Mouse (Mus musculus): ENCODE measurements at regions not wholly inside any gene's neighbourhood (a gene's known extent, or its start where the extent isn't known, plus 50 kb on each side); places are given as distances from the start of the nearest gene placed in this dataset.

DNA sequence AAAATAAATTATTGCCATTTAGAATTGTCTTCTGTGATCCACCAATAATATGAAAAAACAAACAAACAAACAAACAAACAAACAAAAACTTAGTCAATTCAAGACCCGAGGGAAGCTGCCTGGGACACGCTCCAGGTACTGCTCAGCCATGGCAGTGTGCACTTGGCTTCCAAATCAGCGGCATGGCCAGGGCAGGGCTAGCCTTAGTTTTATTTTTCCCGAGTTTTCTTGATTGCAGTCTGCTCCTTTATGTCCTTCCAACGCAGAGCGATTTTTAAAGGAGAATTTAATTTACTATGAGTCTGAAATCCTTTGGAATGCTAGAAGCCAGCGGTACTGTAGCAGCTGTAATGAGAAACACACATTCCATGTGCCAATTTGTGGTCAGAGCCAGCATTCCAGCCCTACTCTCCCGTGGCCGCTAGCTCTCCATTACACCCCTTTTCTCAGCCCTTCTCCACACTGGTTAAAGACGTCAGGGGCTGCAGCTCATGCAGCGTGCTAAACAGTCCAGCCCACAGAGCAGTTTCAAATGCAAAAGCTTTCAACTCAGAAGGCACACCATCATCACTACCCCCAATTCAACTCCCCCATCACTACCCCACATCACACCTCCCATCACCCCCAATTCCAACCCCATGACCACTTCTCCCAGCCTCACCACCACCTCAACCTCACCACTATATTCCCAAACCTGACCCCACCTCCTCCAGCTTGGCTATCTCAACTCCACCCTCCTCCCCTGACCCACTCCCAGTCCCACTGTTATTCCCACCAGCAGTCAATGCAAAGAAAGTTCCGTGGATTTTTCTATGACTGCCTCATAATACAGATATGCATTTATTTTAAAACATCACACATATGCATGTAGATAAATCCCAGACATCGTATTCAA is 187.9 kb upstream of the Gas1 start:
- DNase-seq (ENCODE audit: low read depth) = no peak

DNA sequence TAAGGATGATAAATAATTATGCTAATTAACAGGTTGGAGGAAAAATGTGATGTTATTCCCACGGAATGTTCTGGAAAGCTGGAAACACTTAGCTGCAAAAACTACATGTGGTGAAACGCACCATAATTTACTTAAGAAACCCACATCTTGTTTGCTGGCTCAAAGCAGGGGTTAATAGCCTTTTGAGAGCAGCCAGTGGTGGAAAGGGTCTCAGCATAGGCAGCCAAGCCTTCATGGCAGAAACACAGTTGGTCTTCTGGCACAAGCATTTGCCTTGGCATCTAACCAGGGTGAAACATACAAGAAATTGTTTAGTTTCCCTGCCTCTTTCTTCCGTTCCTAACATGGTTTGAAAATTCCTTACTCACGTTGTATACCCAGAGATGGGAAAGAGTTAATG is 192.1 kb upstream of the Gas1 start:
- DNase-seq (ENCODE audit: low read depth) = no peak

DNA sequence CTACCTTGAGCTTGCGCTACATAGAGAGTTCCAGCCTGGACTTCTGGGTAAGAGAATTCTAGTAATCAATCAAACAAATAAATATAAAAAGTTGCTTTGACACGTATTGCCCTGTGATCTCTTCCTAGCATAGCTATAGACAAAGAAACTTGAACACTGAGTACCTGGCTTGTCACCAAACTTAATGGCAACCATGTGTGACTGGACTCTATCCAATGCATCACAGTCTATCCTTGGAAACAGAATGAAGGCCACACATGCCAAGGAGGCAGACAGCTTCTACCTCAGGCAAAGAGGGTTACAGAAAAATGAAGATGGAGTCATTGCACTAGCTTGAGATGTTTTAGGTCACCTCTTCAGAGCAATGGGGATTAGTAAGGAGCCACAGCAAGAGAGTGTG is 194.5 kb upstream of the Gas1 start:
- DNase-seq (ENCODE audit: low read depth) = no peak

GRCm38 (mm10) chr13:60376705-60377104 is 199.5 kb upstream of the Gas1 start:
- no peak for DNase-seq (ENCODE audit: low read depth)

DNA sequence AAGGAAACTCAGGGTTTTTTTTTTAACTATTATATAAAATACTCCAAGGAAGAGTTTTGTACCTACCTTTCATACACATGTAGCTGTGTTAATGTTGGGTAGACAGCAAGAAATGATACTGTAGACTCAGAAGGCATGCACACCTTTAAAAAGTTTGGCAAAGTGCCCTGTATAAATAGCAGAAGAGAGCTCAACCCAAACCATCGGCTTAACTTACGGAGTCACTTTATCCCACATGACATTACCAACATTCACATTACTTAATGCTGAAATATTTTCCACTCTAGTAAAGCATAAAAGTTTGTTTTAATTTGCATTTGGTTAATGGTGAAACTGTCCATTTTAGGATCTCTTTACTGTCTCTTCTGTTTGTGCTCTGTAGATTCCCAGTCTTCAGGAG is 205.7 kb upstream of the Gas1 start:
- no peak for DNase-seq (ENCODE audit: low read depth)

DNA sequence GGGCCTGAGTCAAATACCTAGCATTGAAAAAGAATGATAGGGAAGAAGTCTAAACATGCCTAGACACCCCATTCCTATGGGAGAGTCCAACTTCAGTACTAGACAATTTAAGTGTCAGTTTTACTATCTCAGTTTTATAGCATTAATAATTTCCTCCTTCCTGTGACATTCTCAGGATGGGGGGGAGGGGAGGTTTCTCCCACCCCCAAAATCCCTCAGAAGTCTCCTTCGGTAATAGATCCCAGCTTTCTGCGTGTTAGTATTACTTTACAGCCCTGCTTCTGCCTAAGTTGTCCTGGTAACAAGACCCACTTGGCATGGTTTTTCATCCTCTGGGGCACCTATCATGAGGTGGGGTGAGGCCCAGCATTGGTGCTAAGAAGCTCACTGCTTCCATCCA is 202.9 kb upstream of the Dapk1 start:
- no peak for DNase-seq (ENCODE audit: low read depth)

DNA sequence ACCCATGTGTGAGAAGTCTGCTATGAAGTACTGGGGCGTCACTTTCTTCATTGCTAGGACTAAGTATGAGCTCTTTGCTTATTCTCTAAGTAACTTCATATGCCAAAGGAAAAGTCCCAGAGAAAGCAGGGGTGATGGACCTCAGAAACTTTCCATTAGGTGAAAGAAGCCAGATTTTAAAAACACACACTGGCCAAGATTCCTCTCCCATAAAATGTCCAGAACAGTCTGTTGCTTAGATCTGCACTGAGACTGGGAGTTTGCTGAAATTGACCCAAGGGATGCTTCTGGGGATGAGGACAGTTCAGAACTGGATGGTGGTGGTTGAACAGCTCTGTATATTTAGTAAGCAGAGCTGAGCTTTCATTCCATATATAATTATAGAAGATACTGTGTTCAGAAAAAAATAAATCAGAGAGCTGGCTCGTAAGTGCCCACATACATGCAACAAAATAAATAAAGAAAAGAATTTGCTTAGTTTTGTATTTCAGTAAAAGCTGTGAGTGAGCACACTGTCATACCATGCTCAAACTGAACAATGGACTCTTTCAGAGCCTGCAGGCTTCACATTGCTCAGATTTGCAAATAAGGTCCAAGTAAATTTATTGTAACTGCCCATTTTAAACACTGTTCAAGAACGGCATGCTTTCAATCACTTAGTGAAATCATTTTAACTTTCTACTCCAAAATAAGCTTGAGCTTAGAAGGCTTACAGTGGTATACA is 200.8 kb upstream of the Dapk1 start:
- DNase-seq (ENCODE audit: low read depth) = no peak

- DNase-seq (ENCODE audit: low read depth) = no peak
These were observed 198.3 kb upstream of the Dapk1 start for GRCm38 (mm10) chr13:60403471-60403870.

DNA sequence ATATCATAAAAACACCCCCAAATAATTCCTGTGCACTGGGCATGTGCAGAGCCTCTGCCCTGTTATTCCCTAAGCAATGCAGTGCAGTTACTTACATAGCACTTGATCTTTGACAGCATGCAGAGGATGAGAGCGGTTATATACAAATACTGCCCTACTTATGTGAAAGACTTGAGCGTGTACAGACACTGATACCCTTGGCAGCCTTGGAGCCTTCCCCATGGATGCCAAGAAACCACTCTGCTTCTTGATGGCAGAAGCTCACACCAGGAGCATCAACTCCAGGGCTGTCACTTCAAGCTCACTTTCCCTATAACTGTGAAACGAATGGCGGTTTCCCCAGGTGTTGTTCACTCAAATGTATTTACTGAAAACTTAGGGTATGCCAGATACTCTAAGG is 194.4 kb upstream of the Dapk1 start:
- no peak for DNase-seq (ENCODE audit: low read depth)

- DNase-seq (ENCODE audit: low read depth) = no peak
These were observed 191.8 kb upstream of the Dapk1 start for GRCm38 (mm10) chr13:60409706-60410502.

DNA sequence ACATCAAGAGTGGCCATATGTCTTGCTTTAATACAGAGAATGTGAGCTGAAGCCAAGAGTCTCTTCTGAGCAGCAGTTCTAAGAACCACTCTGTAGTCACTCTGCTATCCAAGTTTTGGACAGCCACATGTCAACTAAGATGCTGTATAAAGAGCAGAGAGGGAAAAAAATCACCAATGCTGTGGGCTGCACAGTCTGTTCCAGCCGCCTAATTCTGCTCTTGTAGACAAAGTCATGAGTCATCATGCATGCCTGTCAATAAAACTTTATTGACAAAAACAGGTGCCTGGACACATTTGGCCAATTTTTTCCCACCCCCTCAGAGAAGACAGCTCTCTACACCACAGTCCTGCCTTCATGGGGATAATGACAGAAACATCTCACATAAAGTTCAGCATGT is 185.7 kb upstream of the Dapk1 start:
- DNase-seq (ENCODE audit: low read depth) = no peak

- DNase-seq (ENCODE audit: low read depth) = no peak
These were observed 184.7 kb upstream of the Dapk1 start for GRCm38 (mm10) chr13:60417015-60417414.

GRCm38 (mm10) chr13:60417436-60418158 is 184.2 kb upstream of the Dapk1 start:
- no peak for DNase-seq (ENCODE audit: low read depth)

- DNase-seq (ENCODE audit: low read depth) = no peak
These were observed 181.4 kb upstream of the Dapk1 start for GRCm38 (mm10) chr13:60420386-60420785.

- no peak for DNase-seq (ENCODE audit: low read depth)
These were observed 180.7 kb upstream of the Dapk1 start for GRCm38 (mm10) chr13:60420842-60421696.

- no peak for DNase-seq (ENCODE audit: low read depth)
These were observed 177.5 kb upstream of the Dapk1 start for GRCm38 (mm10) chr13:60424267-60424666.

DNA sequence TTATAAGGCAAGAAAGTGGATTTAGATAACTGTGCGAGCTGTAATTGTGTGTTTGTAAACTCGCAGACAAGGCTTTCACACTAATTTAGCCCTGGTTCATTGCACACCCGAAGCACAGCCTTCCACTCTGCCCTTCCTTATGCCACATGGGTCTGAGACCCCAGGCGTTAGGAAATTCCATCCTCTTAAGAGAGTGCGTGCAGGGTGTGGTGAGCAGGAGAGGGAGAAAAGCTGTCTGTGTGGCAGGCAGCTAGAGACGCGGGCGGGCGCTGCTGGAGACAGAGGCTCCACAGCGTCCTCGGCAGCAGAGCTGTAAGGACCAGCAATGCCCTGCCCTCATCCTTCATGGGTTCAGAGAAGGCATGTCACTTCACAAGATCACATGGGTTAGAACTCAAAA is 176.6 kb upstream of the Dapk1 start:
- no peak for DNase-seq (ENCODE audit: low read depth)

- no peak for DNase-seq (ENCODE audit: low read depth)
These were observed 176.2 kb upstream of the Dapk1 start for GRCm38 (mm10) chr13:60425556-60425955.

- DNase-seq (ENCODE audit: low read depth) = no peak
These were observed 175.4 kb upstream of the Dapk1 start for GRCm38 (mm10) chr13:60426192-60426840.

DNA sequence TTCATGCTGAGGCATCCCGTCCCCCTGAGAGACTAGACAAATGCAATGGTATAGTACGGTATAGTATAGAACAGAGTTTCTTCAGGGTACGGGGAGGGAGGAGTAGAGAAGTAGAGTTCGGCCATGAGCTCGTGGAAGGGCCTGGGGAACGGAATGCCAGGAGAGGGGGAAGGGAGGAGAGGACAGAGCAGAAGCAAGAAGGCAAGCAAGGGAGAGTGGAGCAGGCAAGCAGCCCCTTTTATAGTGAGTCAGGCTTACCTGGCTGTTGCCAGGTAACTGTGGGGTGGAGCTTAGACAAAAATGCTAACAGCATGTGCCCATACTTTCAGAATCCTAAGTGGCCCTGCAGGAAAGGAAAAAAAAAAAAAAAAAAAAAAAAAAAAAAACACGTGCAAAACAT is 174.7 kb upstream of the Dapk1 start:
- DNase-seq (ENCODE audit: low read depth) = no peak
